Mouse (Mus musculus): ENCODE data around the gene Cfh.
"Not testable (repeated sequence)": the region's sequence is repeated elsewhere in the genome, so short reads cannot be mapped to it uniquely, and the experiment has no call there.

Gene Cfh

GRCm38 (mm10) chr1:140183664-140184063, at the start of gene Cfh:
Gene Cfh (minus strand): TSS chr1:140183764.
- not testable (repeated sequence) for DNase-seq (ENCODE audit: low read depth, low spot score)

GRCm38 (mm10) chr1:140226673-140227072, 43.1 kb upstream of the Cfh start:
- DNase-seq (ENCODE audit: low read depth, low spot score): no peak

- no peak for DNase-seq (ENCODE audit: low read depth, low spot score)
These were observed 41.7 kb upstream of the Cfh start for GRCm38 (mm10) chr1:140225221-140225620.

GRCm38 (mm10) chr1:140205329-140205728, 21.8 kb upstream of the Cfh start:
- DNase-seq (ENCODE audit: low read depth, low spot score): no peak

GRCm38 (mm10) chr1:140188500-140188899, 4.9 kb upstream of the Cfh start:
- DNase-seq (ENCODE audit: low read depth, low spot score): not testable (repeated sequence)

GRCm38 (mm10) chr1:140183208-140183607, 356 bp downstream of the Cfh start:
- DNase-seq (ENCODE audit: low read depth, low spot score): no peak

GRCm38 (mm10) chr1:140180125-140180524, 3.4 kb downstream of the Cfh start:
- DNase-seq (ENCODE audit: low read depth, low spot score): no peak

- no peak for DNase-seq (ENCODE audit: low read depth, low spot score)
These were observed 8.1 kb downstream of the Cfh start for GRCm38 (mm10) chr1:140175442-140175841.

- DNase-seq (ENCODE audit: low read depth, low spot score): no peak
These were observed 11.9 kb downstream of the Cfh start for GRCm38 (mm10) chr1:140171581-140172154.

GRCm38 (mm10) chr1:140158970-140159369, 24.6 kb downstream of the Cfh start:
- no peak for DNase-seq (ENCODE audit: low read depth, low spot score)

- no peak for DNase-seq (ENCODE audit: low read depth, low spot score)
These were observed 114.1 kb downstream of the Cfh start for GRCm38 (mm10) chr1:140069471-140069870.
